Mouse (Mus musculus): Measurements from ENCODE around the gene Strc. TPM values are rescaled to one million over a fixed set of nuclear protein-coding genes. Genes with fewer than 3 reads are reported as not detected.

The Strc gene
- polyA plus RNA-seq, 1 experiment from 2014 or later, result not detected

DNA sequence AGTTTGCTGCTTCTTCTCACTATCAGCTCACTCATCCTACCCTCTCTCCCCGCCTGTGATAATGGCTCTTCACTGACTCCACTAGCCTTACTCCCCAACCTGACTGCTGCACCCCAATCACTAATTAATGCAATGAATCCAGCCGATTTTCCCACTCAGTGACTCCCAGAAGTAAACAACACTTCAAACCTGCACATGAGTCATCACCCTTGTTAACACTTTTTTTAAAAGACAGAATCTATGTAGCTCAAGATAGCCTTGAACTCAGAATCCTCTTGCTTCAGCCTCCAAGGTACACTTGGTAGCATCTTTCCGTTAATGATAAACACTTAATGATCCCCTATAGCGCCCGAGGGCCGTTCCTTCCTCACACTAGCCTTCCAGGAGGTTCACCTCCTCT, 32.6 kb downstream of the Strc start:
- H3K36me3 ChIP-seq (ENCODE audit: poor library complexity, severe bottlenecking), result peaks cover 9% of the 10 kb centered on the region; the same call in 1 of the 2 replicates
- peak overlapping the region; percentile 71 for H3K4me3 ChIP-seq
- H3K27ac ChIP-seq, result peak overlapping the region; percentile 74
- H3K4me2 ChIP-seq, result peak overlapping the region; percentile 84
- H3K4me1 ChIP-seq, result peaks cover 14% of the 10 kb centered on the region
- H3K9me3 ChIP-seq (replicated peaks), result no peaks in the 10 kb centered on the region
- peak overlapping the region; percentile 85 for H3K9ac ChIP-seq
- peaks cover 33% of the 10 kb centered on the region for H3K27me3 ChIP-seq
- 3% methylated on average over 6 of the region's 6 CpGs for WGBS
- no peak for ATAC-seq

DNA sequence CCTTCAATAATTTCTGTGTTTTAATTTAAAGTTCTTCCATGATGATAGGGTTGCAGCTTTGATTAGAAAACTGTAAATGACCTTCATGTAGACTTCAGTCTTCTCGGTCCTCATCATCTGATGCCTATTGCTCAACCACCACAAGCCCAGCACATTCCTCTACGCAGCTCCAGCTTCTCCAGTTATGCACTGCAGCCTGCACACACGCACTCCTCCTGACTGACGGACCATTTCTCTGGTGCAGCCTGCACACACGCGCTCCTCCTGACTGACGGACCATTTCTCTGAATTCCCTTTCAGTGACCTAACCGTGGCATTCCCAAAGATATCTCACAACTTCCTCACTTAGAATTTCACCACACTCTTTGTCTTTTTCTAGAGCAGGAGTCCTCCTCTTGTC, 33.8 kb downstream of the Strc start:
- WGBS, result 79% methylated on average over 8 of the region's 8 CpGs
- no peaks in the 10 kb centered on the region for H3K9me3 ChIP-seq (replicated peaks)
- H3K36me3 ChIP-seq (ENCODE audit: poor library complexity, severe bottlenecking), result peaks cover 17% of the 10 kb centered on the region
- ATAC-seq, result no peak
- H3K9ac ChIP-seq, result no peak overlapping the region
- H3K4me1 ChIP-seq, result peaks cover 7% of the 10 kb centered on the region
- H3K27me3 ChIP-seq, result peaks cover 24% of the 10 kb centered on the region
- no peak overlapping the region for H3K4me3 ChIP-seq
- no peak overlapping the region for H3K4me2 ChIP-seq
- H3K27ac ChIP-seq, result no peak overlapping the region

DNA sequence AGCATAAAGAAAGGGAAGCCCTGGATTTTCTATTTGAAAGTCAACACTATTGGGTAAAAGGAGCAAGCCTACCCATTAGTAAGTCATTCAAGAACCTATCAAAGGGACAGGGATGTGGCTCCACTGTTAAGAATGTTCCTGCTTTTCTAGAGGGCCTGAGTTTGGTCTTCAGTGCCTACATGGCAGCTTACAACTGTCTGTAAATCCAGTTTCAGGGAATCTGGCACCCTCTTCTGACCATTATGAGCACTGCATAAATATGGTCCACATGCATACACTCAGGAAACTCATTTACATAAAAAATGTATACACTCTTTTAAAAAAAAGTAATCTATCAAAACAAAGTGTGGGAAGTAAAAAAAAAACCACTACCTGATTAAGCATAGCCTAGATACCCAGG, 47.9 kb downstream of the Strc start:
- Histone ChIP-seq H3K27me3 (no peaks in the 10 kb centered on the region), H3K4me3 (no peak overlapping the region), H3K36me3 (ENCODE audit: poor library complexity, severe bottlenecking) (peaks cover 33% of the 10 kb centered on the region), H3K9me3 (replicated peaks) (no peaks in the 10 kb centered on the region), H3K4me2 (no peak overlapping the region), H3K4me1 (no peaks in the 10 kb centered on the region), H3K27ac (no peak overlapping the region), H3K9ac (no peak overlapping the region)
- ATAC-seq, result no peak

DNA sequence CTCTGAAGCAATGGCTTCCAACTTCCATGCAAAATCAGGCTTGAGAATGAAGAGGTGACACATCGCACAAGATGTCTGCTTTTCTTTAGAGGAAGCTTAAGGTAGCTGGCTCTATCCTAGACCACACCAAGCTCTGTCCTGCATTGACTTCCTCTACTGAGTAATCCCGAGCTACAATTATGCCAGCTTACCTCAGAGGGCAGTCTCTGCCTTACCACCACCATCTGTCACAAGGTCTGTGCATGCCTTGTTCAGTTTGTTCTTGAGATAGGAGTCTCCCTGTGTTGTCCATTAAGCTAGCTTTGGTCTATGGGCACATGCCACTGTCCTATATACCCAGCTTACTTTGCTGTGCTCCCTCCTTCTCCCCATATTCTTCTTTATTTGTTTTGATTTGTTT, 57.5 kb downstream of the Strc start:
- Histone ChIP-seq H3K36me3 (ENCODE audit: poor library complexity, severe bottlenecking) (peaks cover 32% of the 10 kb centered on the region; the same call in 1 of the 2 replicates), H3K27ac (no peak overlapping the region), H3K9ac (no peak overlapping the region), H3K4me3 (no peak overlapping the region), H3K9me3 (replicated peaks) (no peaks in the 10 kb centered on the region), H3K4me1 (no peaks in the 10 kb centered on the region), H3K27me3 (no peaks in the 10 kb centered on the region), H3K4me2 (no peak overlapping the region)
- no peak for ATAC-seq
- 91% methylated on average over 2 of the region's 2 CpGs for WGBS

DNA sequence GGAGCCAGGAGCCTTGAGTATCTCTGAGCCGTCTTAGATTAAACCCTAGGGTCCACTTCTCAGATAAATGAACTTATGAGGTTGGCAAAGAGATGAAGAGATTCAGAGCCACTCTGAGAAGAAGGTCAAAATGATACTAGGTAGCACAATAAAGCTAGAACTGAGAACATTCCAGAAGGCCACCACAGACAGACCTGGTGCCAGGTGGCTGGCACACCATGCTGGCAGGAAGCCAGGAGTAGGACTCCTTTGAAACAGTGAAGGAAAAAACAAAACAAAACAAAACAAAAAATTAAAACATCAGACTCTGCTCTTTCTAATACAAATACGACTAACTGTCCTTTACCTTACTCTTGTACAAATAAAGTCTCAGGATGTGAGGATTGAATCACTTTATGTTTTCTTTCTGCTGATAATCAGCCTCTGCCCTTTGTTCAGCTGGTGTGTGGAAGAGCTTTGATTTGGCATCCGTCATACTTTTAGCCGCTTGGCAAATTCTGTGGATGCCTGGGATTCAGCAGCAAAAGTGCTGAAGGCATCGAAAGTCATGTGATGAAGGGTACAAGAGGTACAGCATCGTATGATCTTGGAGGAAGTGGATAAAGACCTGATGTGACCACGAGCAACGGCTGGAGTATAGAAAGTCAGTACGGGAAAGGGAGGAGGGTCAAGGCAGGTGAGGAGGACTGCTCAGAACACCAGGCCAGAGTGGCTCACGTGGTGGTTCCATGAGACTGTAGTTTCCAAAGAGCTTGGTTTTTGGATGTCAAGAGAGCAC, 63.1 kb downstream of the Strc start:
- Histone ChIP-seq H3K4me1 (no peaks in the 10 kb centered on the region), H3K36me3 (ENCODE audit: poor library complexity, severe bottlenecking) (peaks cover 15% of the 10 kb centered on the region)
- WGBS, result 84% methylated on average over 10 of the region's 10 CpGs

DNA sequence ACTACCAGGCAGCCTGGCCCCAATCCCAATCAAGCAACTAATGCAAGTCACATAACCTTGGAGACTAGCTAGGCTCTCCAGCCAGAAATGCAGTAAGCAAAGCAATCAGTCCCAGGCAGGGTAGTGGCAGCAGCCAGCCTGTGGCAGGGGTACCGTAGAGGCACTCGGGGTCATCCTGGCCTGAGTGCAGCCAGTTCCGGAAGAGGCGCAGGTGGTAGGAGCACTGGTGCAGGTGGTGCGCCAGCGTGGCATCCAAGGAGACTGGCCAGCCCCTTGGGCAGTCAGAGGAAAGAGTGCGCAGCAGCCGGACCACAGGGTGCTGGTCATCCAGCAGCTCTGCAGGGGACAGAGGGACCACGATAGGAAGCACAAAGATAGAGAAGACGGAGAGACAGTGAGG, 63.9 kb downstream of the Strc start:
- WGBS, result 92% methylated on average over 10 of the region's 10 CpGs
- ATAC-seq, result no peak

More for the DNA sequence above, 63.1 kb downstream of the Strc start:
- Histone ChIP-seq H3K9me3 (replicated peaks) (no peaks in the 10 kb centered on the region), H3K4me2 (no peak overlapping the region), H3K9ac (no peak overlapping the region), H3K27ac (no peak overlapping the region), H3K27me3 (no peaks in the 10 kb centered on the region), H3K4me3 (no peak overlapping the region)
- no peak for ATAC-seq

DNA sequence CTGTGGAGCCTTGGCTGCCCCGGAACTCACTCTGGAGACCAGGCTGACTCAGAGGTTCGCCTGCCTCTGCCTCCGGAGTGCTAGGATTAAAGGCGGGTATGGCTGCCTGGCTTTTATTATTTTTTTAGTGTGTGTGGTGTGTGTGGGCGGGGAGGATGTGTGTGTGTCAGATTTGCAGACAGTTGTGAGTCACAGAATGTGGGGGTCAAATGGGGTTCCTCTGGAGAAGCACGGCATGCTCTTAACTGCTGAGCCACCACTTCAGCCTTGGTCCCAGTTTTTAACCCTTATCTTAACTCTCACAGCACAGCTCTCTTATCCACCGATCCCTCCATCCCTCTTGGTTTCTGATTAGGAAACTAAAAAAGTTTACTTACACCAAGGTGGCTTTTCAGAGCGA, 70.7 kb downstream of the Strc start:
- Histone ChIP-seq H3K9me3 (replicated peaks) (no peaks in the 10 kb centered on the region), H3K27me3 (no peaks in the 10 kb centered on the region), H3K27ac (no peak overlapping the region), H3K4me2 (no peak overlapping the region), H3K4me1 (no peaks in the 10 kb centered on the region), H3K36me3 (ENCODE audit: poor library complexity, severe bottlenecking) (peaks cover 20% of the 10 kb centered on the region), H3K4me3 (no peak overlapping the region), H3K9ac (no peak overlapping the region)
- 87% methylated on average over 8 of the region's 8 CpGs for WGBS
- ATAC-seq, result no peak

More for the DNA sequence above, 63.9 kb downstream of the Strc start:
- Histone ChIP-seq H3K9me3 (replicated peaks) (no peaks in the 10 kb centered on the region), H3K27ac (no peak overlapping the region), H3K4me1 (no peaks in the 10 kb centered on the region), H3K27me3 (no peaks in the 10 kb centered on the region), H3K36me3 (ENCODE audit: poor library complexity, severe bottlenecking) (peaks cover 14% of the 10 kb centered on the region), H3K9ac (no peak overlapping the region), H3K4me3 (no peak overlapping the region), H3K4me2 (no peak overlapping the region)

Other genes starting within 250 kb of the Strc start
- gene Adal, start 246.7 kb downstream of the Strc start, polyA plus RNA-seq (2015; fragmentation: Nextera tagmentation; extraction: Ambion mirVana), result 28.7 and 29.9 TPM in 2 replicates
- 25.1 and 26.6 TPM in 2 replicates for gene Lcmt2, start 246.5 kb downstream of the Strc start, polyA plus RNA-seq (2015; fragmentation: Nextera tagmentation; extraction: Ambion mirVana)
- gene Tubgcp4, start 216.5 kb downstream of the Strc start, polyA plus RNA-seq (2015; fragmentation: Nextera tagmentation; extraction: Ambion mirVana), result 68.8 and 70.4 TPM in 2 replicates
- 11.9 and 12.1 TPM in 2 replicates for gene Zscan29, start 216.0 kb downstream of the Strc start, polyA plus RNA-seq (2015; fragmentation: Nextera tagmentation; extraction: Ambion mirVana)
- gene Trp53bp1, start 115.8 kb downstream of the Strc start, polyA plus RNA-seq (2015; fragmentation: Nextera tagmentation; extraction: Ambion mirVana), result 179 and 204 TPM in 2 replicates
- 13.2 and 14.7 TPM in 2 replicates for gene Map1a, start 97.6 kb downstream of the Strc start, polyA plus RNA-seq (2015; fragmentation: Nextera tagmentation; extraction: Ambion mirVana)
- 14.0 and 15.5 TPM in 2 replicates for gene Ppip5k1, start 31.8 kb downstream of the Strc start, polyA plus RNA-seq (2015; fragmentation: Nextera tagmentation; extraction: Ambion mirVana)
- 11.3 and 11.9 TPM in 2 replicates for gene Ckmt1, start 29.5 kb downstream of the Strc start, polyA plus RNA-seq (2015; fragmentation: Nextera tagmentation; extraction: Ambion mirVana)
- gene Pdia3, start 26.6 kb upstream of the Strc start, polyA plus RNA-seq (2015; fragmentation: Nextera tagmentation; extraction: Ambion mirVana), result 320 and 349 TPM in 2 replicates
- gene Catsper2, start 26.6 kb upstream of the Strc start, polyA plus RNA-seq (2015; fragmentation: Nextera tagmentation; extraction: Ambion mirVana), result 3.8 and 5.1 TPM in 2 replicates
- 1.7 and 2.1 TPM in 2 replicates for gene Ell3, start 57.1 kb upstream of the Strc start, polyA plus RNA-seq (2015; fragmentation: Nextera tagmentation; extraction: Ambion mirVana)
- gene Serf2, start 62.0 kb upstream of the Strc start, polyA plus RNA-seq (2015; fragmentation: Nextera tagmentation; extraction: Ambion mirVana), result 420 and 494 TPM in 2 replicates
- 115 and 122 TPM in 2 replicates for gene Hypk, start 66.1 kb upstream of the Strc start, polyA plus RNA-seq (2015; fragmentation: Nextera tagmentation; extraction: Ambion mirVana)
- 0.90 and 0.92 TPM in 2 replicates for gene Serinc4, start 69.6 kb upstream of the Strc start, polyA plus RNA-seq (2015; fragmentation: Nextera tagmentation; extraction: Ambion mirVana)
- 70.7 and 71.7 TPM in 2 replicates for gene Mfap1b, start 86.9 kb upstream of the Strc start, polyA plus RNA-seq (2015; fragmentation: Nextera tagmentation; extraction: Ambion mirVana)
- 33.4 and 35.1 TPM in 2 replicates for gene Mfap1a, start 119.5 kb upstream of the Strc start, polyA plus RNA-seq (2015; fragmentation: Nextera tagmentation; extraction: Ambion mirVana)
- 11.6 and 13.5 TPM in 2 replicates for gene Wdr76, start 119.6 kb upstream of the Strc start, polyA plus RNA-seq (2015; fragmentation: Nextera tagmentation; extraction: Ambion mirVana)